Mouse (Mus musculus): ENCODE results near the gene Aup1.

- TF ChIP-seq POLR2A (IDR thresholded peaks at IDR 0.05; ENCODE audit: insufficient read depth, low read length) (no peak), CTCF (IDR thresholded peaks at IDR 0.05; ENCODE audit: low read depth, low read length) (no peak), EP300 (IDR thresholded peaks at IDR 0.05; ENCODE audit: insufficient read depth, low read depth, low read length) (no peak)
Observed at GRCm38 (mm10) chr6:83014482-83015466, 39.5 kb upstream of the Aup1 start.
